Mouse (Mus musculus): ENCODE measurements around the gene Pga5.

The Pga5 gene

DNA sequence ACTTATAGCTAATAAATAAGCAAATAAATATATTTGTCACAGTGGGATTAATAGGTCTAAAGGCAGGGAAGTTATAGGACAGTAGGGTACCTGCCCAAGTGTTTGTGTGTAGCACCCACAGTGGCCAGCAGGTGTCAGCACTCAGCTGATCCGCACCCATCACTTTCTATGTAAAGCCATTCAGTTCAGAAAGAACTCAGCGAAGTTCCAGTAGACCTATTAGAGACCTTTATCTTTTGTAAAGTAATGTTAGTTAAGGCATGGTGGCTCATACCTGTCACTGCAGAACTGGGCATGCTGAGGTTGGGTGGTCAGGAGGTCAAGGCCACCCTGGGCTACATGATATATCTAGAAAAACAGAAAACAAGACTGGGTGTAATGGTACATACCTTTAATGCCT lies 12.4 kb downstream of the Pga5 start:
- DNase-seq (ENCODE audit: low spot score in 2 of 2) = peak; percentile 48 to 56

DNA sequence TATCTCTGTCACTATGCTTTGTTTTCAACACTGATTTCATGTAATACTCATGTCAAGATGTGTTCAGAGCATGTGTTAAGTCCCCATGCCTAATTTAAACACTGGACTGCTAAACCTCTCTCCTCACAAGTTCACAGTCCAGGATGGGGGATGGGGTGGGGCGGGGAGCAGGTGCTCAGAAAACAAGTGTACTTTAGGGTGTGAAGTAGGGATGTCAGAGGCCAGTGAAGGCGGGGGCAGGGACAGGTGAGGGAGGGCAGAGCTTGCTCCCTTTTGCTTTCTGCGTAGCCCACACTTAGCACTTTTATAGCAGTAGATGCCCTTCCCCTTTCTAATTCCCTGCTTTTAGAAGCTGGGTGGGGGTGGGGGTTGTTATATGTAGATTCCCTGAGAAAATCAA lies 12.8 kb downstream of the Pga5 start:
- DNase-seq (ENCODE audit: low spot score in 2 of 2) = no peak

DNA sequence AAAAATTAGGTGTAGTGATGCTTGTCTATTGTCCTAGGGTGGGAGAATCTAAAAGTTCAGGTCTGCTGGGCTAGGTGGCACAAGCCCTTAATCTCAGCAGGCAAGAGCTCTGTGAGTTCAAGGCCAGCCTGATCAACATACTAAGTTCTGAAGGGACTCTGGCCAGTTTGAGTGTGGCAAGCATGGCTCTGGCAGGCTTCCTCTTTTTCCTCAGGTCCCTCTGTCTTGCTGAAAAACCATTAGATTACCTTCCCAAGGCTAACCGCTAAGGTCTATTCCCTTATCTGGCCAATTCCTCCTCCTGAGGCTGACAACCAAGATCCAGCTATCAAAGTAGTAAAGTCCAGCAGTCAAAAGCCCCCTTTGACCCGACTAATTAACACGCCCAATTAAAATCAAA lies 15.2 kb downstream of the Pga5 start:
- no peak for DNase-seq (ENCODE audit: low spot score in 2 of 2)

DNA sequence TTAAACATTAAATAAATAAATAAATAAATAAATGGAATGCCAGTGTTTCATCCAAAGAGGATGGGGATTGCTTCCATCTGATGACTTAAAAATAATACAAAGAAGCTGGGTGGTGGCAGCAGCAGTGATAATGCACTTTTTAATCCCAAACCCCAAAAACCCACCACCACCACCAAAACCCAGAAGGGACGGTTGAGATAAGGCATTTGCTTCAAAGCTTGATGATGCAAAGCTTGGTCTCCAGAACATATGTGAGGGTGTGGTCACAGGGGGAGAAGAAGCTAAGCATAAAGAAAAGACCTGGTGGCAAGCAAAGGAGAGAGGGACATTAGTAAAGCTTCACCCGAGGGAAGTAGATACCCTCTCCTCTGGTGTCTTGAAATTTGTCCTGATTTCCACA lies 16.0 kb downstream of the Pga5 start:
- DNase-seq (ENCODE audit: low spot score in 2 of 2) = no peak

DNA sequence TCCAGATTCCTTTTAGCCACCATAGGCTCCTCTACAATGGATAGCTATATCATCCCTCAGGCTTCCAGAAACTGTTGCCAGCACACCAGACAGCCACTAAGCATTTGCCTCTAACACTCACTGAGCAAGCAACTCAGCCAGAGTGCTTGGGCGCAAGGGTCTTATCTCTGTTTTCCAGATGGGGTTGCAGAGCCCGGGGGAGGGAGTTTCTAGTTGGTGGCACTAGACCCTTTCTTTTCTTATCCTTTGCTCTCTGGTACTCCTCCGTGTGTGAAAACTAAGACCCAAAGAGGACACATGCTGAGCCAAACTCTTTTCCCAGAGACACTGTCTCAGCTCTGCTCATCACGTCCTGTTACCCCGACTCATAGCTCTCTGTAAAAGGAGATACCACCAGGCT lies 16.5 kb downstream of the Pga5 start:
- no peak for DNase-seq (ENCODE audit: low spot score in 2 of 2)

DNA sequence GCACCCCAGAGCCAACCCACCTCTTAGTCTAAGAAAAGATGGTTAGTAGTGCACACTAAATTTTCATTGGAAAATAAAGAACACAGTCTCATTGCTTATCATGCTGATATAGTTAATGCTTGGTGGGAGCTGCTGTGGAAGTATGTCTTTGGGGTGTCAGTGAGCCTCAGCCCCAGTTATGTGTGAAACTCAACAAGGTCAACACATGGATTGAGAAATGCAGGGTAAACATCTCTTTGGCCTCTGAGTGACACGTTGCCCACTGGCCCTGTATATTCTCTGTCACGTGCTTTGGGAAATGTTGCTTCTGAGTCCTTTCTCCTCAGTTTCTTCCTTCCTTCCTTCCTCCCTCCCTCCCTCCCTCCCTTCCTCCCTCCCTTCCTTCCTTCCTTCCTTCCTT lies 19.5 kb downstream of the Pga5 start:
- DNase-seq (ENCODE audit: low spot score in 2 of 2) = no peak

DNA sequence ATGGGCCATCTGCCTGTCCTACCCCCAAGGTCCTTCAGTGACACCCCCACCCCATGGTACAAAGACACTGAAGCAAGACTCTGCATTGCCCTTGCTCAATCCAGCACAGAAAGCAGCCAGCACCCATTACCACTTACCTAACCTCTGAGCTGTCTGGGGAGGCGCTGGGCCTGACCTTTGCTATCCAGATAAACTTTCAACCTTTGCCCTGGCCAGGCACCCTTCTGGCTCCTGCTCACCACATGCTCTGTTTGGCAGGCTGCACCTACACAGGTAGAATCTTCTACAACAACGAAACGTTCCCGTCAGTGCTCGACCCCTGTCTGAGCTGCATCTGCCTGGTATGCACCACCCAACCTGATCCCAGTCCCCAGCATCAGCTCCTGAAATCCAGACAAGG lies 20.1 kb downstream of the Pga5 start:
- no peak for DNase-seq (ENCODE audit: low spot score in 2 of 2)

DNA sequence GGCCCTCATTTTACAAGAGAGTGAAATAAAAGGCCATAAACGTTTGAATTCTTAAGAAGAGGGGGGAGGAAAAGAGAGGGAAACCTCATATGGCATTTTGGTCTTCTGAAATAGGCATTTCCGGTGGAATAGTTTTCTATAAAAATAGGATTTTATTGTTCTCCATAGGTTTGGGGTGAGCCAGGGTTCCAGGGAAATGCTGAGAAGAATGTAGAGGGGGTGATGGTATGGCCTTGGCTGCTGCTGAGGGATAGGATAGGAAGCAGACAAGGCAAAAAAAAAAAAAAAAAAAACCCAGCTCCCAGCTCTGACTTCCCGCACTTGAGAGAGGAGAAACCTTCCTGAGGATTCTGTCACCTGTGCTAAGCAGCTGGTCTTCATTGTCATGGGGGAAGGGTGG lies 21.8 kb downstream of the Pga5 start:
- no peak for DNase-seq (ENCODE audit: low spot score in 2 of 2)

DNA sequence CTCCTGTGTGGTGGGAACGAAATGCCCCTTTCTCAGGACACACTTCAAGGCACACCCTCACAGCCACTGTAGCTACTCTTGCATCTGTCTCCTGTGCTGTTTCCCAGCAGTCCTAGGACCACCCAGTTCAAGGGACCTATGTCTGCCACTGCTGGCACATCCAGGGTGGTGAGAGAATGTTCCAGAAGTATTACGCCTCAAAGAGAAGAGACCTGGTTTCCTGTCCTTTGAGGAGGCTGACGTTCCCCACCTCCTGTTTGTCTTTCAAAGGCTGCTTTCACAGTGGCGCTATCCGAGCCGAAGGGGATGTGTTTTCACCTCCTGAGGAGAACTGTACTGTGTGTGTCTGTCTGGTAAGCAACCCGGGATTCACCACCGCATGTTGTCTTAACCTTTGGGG lies 29.7 kb downstream of the Pga5 start:
- no peak for DNase-seq (ENCODE audit: low spot score in 2 of 2)

DNA sequence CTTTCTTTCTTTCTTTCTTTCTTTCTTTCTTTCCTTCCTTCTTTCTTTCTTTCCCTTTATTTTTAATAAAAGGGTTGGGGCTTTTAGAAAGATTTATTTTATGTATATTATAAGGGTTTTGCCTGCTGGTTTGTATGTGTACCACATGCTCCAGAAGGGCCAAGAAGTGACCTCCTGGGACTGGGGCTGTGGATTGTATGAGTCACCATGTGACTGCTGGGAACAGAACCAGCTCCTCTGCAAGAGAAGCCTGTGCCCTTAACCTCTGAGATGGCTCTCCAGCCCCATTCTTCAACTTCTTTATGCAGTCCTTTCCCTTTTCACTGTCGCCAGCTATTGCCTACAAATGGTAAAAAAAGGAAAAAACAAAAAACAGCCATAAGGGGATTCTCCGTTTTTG lies 32.3 kb downstream of the Pga5 start:
- DNase-seq (ENCODE audit: low spot score in 2 of 2) = no peak

DNA sequence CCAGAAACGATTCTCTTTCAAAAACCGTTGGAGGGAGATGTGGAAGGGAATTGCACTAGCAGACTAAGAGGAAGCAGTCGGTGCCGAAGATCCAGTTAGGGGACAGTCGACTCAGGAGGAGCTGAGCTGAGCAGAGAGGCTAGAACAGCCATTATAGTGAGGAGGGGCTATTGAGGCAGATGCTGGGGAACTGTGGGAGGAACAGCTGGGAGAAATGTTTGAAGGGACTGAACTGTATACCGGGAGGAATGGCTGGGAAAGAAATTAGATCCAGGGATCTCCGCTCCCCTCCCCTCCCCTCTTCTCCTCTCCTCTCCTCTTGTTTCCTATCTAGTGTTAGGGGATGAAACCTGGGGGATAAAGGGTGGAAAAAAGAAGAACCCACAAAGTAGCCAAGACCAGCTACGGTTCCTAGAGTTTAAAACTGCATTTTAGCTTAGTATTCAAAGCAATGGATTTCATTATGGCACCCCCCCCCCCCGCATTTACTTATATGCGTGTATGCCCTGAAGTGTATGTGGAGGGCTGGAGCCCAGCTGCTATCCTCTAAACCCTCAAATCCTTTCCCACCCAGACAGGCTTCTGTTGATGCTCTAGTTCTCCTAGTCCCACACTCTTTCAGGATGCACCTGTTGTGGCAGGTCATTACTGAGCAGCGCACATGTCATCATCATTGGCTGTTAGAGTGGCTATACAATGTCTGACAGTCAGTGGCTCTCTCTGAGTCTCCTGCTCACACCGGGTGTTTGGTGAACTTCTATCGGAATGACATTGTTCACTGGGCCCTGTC lies 37.1 kb downstream of the Pga5 start:
- no peak for DNase-seq (ENCODE audit: low spot score in 2 of 2)

DNA sequence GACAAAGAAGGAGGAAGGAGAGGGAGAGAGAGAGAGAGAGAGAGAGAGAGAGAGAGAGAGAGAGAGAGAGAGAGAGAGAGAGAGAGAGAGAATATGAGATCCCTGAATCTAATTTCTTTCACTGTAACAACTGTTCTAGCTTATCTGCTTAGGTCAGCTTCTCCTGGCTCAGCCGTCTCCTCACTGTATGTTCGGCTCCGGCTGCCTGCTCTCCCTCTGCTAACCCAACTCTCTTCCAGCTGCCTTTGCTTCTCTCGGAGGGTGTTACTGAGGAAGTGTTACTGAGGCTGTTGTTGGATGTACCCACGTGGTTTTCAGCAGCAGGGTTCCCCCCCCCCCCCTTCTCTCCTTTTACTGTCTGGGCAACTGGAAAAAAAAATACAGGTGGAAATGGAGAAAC lies 37.8 kb downstream of the Pga5 start:
- no peak for DNase-seq (ENCODE audit: low spot score in 2 of 2)

DNA sequence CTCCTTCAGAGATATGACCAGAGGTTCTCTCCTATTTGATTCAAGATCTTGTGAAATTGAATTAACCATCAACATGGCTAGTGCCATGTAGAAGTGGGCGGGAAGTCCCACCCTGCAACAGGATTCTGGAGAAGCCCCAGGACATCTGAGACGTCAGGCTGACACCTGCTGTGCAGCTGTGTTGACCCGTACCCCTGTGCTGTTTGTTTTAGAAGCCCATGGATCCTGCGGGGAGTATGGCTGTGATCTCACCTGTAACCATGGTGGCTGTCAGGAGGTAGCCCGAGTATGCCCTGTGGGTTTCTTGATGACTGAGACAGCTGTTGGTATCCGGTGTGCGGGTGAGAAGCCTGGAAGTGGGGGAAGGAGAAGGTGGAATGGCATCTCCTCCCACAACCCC lies 40.0 kb downstream of the Pga5 start:
- no peak for DNase-seq (ENCODE audit: low spot score in 2 of 2)

DNA sequence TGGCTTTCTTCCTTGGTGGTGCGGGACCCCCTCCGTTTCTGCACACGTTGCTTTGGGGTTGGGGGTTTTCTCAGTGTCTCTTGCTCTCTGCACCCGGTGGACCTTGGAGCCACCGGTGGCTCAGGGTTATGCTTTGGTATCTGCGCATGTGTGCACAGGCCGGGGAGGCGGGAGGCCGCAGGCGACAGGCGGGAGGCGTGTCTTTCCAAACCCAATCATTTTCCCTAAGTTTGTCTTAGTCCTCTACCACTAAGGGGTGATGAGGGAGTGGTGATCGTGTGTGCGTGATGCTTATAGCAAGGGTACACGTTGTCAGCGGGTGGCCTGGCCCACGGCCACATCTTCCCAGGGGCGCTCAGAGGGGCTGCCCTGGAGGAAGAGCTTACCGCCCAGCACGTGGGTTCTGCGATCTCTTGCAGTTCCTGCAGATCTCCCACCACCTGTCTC lies 43.0 kb downstream of the Pga5 start:
- peak; percentile 7 to 49 for DNase-seq (ENCODE audit: low spot score in 2 of 2)

DNA sequence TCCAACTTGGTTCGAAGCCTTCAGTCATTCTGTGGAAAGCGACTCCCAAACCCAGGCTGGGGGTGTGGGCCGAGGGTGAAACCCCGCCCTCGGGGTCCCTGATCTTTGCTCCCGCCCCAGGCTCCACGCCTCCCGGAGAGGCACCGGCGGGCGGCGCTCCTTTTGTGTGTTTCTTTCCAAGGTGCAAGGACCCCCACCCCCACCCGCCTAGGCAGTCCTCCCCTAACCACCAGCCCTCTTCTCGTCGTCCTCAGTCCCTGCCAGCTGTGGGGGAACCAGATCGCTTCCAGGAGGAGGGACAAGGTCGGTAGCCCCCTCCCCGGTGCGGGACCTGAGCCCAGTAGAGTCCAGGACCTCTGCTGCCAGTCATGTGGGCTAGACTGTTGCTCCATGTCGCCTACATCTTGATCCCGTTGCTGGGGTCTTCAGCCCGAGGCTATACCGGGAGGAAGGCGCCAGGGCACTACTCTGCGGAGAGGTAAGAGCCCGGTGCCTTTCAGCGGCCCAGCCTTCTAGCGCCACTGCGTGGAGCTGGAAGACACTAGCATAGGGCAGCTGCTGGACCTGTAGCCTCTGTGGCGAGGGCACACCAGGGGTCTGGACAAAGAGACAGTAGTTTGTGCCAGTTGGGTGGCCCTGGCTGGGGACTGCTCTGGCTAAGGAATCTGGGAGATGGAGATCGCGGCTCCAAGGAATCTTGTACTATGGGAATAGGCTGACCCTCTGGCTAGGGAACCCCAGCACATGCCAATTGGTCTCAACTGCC lies 43.6 kb downstream of the Pga5 start, which contains the start of gene Vwce:
Gene Vwce (plus strand): TSS at position 108 of the 766 bp plus-strand sequence.
- DNase-seq (ENCODE audit: low spot score in 2 of 2) = peak; percentile 13 to 20

Measured in urinary bladder, postnatal 36 days (tissue).